Mouse (Mus musculus): ENCODE results near the gene Pa2g4. TPM values are rescaled to one million over a fixed set of nuclear protein-coding genes. Genes with fewer than 3 reads are reported as not detected.
"Not testable (repeated sequence)": the region's sequence is repeated elsewhere in the genome, so short reads cannot be mapped to it uniquely, and the experiment has no call there.

Pa2g4 gene
- polyA plus RNA-seq, 2 experiments from 2014 or later: 136 to 160 TPM

GRCm38 (mm10) chr10:128578330-128578729 is 12.5 kb upstream of the Pa2g4 start:
- peak; percentile 46 for ATAC-seq

DNA sequence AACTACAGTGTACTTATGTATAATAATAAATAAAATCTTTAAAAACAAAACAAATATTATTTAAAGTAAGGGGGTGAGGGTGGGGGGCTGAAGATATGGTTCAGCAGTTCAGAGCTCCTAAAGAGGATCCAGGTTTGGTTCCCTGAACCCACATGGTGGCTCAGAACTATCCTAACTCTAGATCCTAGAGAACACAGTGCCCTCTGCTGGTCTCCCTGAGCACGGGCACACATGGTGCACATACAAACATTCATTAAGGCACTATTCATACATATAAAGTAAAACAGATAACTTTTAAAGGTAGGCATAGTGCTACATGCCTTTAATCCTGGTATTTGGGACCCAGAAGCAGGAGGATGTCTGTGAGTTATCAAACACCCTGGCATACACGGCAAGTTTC is 9.3 kb upstream of the Pa2g4 start:
- no peak for ATAC-seq

DNA sequence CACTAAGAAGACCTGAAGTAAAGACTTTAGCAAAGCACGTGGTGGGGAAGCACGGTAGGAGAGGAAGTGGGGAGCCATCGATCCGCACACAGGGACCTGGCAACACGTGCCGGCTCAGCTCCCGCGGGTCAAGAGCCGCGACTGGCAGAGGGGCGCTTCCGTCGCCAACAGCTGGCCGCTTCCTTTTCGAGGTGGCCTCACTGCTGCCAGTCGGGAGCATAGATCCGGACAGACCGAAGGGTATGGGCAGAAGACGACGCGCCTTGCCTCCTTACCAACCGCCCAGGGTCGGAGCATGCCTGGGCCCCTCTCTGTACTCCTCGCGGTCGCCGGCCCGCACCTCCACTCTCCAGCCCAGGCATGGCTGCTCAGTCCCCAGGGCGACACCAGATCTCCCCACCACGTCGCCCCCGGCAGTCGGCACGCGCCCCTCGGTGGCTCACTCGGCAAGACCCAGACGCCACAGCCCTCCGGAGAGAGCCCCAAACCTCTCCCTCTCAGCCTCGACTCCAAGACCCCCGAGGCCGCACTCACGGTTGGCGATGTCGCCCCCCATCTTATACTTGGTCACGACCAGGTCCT is 490 bp downstream of the Pa2g4 start:
- peak; percentile 4 for ATAC-seq

DNA sequence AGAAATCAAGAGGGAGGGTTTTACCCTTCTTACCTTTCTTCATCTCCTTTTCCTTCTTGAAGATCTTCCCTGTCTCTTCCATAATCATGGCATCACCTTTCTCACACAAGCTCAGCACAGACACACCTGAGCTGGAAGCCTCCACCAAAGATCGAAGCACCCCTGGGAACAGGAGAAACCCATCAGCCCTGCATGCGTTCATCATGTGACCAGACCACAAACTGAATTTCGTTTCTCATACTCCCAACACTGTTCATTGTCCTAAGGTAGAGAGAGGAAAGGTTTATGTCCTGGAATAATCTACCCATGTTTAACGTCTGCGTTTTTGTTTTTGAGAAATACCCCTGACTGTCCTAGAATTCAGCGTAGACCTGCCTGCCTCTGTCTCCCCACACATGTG is 2.2 kb downstream of the Pa2g4 start:
- no peak for ATAC-seq

DNA sequence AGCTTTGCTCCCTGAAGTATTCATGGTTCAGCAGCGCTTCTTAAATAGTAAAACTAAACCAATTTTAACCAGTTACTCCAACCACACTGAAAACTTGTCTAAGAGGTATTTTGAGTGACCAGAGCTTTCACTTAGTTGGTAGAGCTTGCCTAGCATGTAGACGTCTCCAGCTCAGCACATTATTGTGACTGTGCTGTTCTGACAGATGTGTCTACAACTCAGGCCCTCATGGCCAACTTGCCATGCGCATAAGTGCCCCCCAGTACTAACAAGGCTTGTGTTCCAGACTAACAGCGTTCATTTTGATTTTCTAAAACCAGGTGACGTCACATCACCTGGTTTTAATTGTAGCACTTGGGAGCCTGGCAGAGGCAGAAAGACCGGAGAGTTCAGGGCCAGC is 8.8 kb downstream of the Pa2g4 start:
- no peak for ATAC-seq

GRCm38 (mm10) chr10:128556286-128556685 is 9.5 kb downstream of the Pa2g4 start:
- ATAC-seq: no peak

GRCm38 (mm10) chr10:128555567-128555966 is 10.2 kb downstream of the Pa2g4 start:
- not testable (repeated sequence) for ATAC-seq

DNA sequence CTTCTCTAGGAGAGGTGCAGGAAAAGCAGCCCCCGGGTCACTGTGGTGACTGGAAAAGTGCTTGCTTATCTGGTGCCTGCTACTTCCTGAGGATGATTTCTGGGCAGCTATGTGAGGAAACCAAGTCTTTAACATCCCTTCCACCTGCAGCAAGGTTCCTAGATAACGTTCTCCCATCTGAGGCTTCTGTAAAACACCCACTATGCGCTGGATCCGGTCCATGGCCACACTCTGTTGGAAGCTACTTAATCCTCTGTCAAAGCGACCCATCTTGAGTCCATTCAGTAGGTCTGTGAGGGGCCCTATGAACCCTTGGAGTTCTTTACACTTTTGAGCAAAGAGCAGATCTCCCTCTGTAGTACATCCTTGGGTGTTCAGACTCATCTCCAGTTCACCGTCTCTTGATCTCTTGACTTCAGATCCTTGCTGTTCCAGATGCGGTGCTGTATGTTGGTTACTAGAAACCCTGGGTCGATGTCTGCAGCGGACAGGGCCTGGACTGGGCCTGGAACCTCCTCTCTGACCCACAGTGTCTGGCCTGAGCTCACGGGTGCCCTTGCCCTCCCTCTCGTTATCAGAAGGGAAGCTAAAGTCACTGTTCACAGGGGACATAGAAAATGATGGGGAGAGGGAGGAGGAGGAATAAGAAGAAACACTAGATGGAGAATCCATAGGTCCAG is 15.5 kb downstream of the Pa2g4 start:
- not testable (repeated sequence) for ATAC-seq

DNA sequence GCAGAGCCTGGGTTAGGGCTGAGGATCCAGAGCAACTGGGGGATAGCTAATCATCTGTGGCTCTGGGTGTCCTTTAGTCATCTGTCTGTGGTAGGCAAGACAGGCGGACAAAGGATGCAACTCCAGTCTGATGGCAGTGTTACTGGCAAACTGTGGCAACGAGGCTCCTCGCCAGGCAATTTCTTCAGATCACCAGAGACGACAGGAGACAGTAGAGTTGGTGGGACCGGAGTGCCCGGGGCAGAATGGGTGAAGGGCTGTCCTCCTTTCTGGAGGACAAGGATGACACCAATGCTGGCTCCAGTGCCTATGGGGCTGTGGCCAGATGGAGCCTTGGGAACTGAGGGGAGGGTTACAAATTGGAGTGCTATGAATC is 16.1 kb downstream of the Pa2g4 start:
- ATAC-seq: not testable (repeated sequence)

GRCm38 (mm10) chr10:128548947-128549681 is 16.7 kb downstream of the Pa2g4 start, which contains the start of gene Rpl41:
Gene Rpl41 (minus strand): TSS chr10:128549305.
- peak; percentile 70 for ATAC-seq

GRCm38 (mm10) chr10:128548051-128548791 is 17.6 kb downstream of the Pa2g4 start:
- ATAC-seq: not testable (repeated sequence)

DNA sequence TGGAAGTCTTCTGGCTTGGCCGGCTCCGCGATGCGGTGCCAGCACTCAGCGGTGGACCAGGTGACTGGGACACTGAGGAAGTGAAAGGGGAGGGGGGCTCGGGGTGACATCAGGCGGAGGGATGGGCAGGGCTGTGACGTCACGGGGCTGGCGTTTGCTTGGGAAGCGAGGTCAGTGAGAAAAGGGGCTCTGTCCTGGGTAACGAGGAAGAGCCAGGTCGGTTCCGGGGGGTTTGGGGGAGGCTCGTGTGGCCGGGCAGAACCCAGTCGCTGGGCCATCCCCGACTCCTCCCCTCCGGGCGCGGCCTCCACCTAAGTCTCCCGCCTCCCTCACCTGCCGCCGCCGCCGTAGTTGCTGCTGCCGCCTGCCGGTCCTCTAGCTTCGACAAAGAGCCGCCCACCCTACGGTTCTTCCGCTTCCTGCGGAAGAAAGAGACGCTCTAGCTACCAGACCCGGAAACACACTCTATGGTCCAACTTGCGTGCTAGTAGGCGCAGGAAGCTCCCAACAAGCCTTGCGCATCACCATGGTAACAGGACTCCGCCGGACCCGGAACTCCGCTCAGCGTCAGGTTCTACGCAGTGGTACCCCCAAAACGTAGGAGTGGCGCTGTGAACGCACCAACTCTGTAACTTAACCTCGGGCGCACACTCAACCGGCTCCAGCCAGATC is 18.3 kb downstream of the Pa2g4 start, which contains the start of gene Zc3h10:
Gene Zc3h10, minus strand, starts transcription at position 414 of the 672 bp plus-strand sequence.
- ATAC-seq: peak; percentile 69

GRCm38 (mm10) chr10:128546787-128547186 is 19.0 kb downstream of the Pa2g4 start:
- ATAC-seq: no peak

DNA sequence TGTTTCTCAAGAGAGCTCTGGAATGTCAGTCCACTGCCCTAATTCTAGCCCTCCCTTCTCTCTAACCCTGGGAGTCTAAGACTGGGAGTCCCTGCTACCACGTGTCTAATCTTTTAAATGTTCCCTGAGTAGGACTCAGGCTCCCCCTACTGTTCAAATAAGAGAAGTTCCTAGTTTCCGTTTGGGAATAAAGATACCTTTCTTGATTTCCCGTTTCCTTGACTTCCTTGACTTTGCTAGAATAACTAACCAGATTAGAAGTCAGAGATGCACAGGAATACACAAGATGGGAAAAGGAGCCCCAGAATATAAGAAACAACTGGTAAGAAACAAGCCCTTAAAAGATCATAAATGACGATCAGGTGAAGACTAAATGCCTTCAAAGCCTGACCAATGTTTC is 19.4 kb downstream of the Pa2g4 start:
- no peak for ATAC-seq

DNA sequence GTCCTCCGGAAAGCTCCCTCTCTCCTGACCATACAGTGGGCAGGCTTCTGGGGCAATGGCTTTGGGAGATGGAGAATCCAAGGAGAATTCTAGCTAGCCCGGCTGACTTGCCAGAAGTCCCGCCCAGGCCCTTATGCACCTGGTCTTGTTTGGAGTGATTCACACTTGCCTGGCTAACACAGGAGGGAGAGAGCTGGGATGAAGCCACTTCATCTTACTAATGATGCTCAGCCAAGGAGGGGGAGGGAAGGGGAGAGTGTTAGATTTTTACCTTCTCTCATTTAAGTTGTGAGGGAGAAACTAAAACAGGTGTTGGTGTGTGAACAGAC is 20.3 kb downstream of the Pa2g4 start:
- ATAC-seq: no peak

- ATAC-seq: no peak
Observed at GRCm38 (mm10) chr10:128544674-128545569, 20.9 kb downstream of the Pa2g4 start.

- no peak for ATAC-seq
Observed at GRCm38 (mm10) chr10:128544151-128544657, 21.6 kb downstream of the Pa2g4 start.

GRCm38 (mm10) chr10:128543100-128543499 is 22.7 kb downstream of the Pa2g4 start:
- no peak for ATAC-seq

- ATAC-seq: no peak
Observed at GRCm38 (mm10) chr10:128538340-128538870, 27.4 kb downstream of the Pa2g4 start.

GRCm38 (mm10) chr10:128536266-128536940 is 29.4 kb downstream of the Pa2g4 start:
- ATAC-seq: peak; percentile 99

All from activated CD4-positive, CD25-positive, alpha-beta regulatory T cell, adult 4 months (primary cell).